Mouse (Mus musculus) kidney, adult 10 weeks (tissue): Measurements from ENCODE around the gene ccdc198. TPM values are rescaled to one million over a fixed set of nuclear protein-coding genes. Genes with fewer than 3 reads are reported as not detected.

Experiments used
- polyA plus RNA-seq: library from polyadenylated mRNA; stranded (reverse); fragments of 350-450 nt; fragmentation: Illumina TruSeq; extraction: RNeasy Lipid Tissue Mini Kit (QIAGEN cat#74804); gene quantifications from one replicate; pipeline ENCODE4 v1.2.3, GENCODE M21; 2014; ENCODE audit warnings: low read depth, low replicate concordance

Gene ccdc198
- polyA plus RNA-seq = 884 TPM

GRCm38 (mm10) chr14:49245126-49245714, at the start of gene ccdc198:
TSS of gene ccdc198 (minus strand) at chr14:49245474.

GRCm38 (mm10) chr14:49171867-49172581, 73.2 kb downstream of the ccdc198 start, which contains the start of gene Naa30:
TSS of gene Naa30 (plus strand) at chr14:49172226.

Other genes with a start within 250 kb of the ccdc198 start
- gene Ap5m1, start 179.4 kb downstream of the ccdc198 start, polyA plus RNA-seq = 79.4 TPM
- 95.7 TPM for gene Exoc5, start 178.8 kb downstream of the ccdc198 start, polyA plus RNA-seq
- gene Naa30, start 73.2 kb downstream of the ccdc198 start, polyA plus RNA-seq = 71.3 TPM